ENCODE assay signal across 20 mouse cellular contexts in the genomic region with DNA sequence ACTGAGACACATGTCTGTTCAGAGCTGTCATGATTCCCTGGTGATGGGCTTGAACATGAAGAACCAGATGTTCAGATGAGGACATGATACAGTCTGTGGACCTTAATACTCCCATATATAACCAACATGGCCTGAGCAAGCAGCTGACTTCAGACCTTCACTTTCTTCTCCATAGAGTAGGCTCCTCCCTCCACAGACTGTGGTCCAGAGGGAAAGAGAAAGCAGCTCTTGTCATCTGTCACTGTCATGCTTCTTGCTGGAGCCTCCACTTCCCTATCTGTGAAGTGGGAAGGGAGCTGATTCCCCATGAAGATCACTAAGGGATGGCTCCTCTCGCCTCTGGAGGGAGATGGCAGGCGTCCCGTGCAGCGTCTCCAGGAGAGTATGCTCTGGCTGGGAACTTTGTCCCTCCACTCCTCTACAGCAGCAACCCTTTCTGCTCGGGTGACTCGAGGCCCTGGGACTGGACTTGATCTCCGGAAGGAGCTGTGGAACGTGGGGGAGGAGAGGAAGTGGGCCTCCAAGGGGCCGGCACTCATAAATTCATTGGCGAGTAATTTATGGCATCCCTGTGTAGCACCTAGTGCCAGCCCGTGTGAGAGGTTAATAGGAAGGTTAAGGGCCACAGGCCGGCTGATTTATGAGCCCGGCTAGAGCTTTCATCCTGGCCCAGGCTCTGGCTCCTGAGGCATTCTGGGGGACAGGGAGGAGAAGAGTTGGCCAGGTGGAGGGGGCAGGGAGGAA. TPM values are rescaled to one million over a fixed set of nuclear protein-coding genes. Genes with fewer than 3 reads are reported as not detected.
A peak's percentile ranks its signal among the peaks of the same experiment; 100 is the strongest.
DNase-seq lines count a peak whose midpoint lies in the region; ATAC-seq lines count a peak whose summit lies in the region.
"Had no signal": no experiment of that assay in that cellular context is flagged by ENCODE, and none has a peak within 500 bp of the region (broad histone marks: within the 10 kb centered on the region; RNA-seq: fewer than 3 reads in every experiment).

No protein-coding gene starts in this region.

- H3K9me3 ChIP-seq in midbrain, embryonic 15.5 days, result no peaks in the 10 kb centered on the region
- H3K9me3 ChIP-seq: hindbrain, embryonic 13.5 days; limb, embryonic 15.5 days; midbrain, embryonic 13.5 days had no signal

- H3K36me3 ChIP-seq in midbrain, embryonic 15.5 days (replicated peaks), result no peaks in the 10 kb centered on the region
- H3K36me3 ChIP-seq: hindbrain, embryonic 13.5 days; limb, embryonic 15.5 days; midbrain, embryonic 13.5 days had no signal

- DNase-seq in embryo, embryonic 10.5 days (ENCODE audit: low spot score), result peak; percentile 77
- peak; percentile 92 for DNase-seq in hindlimb bud, embryonic 11.5 days (ENCODE audit: extremely low spot score, low read depth, low spot score)
- DNase-seq in kidney, adult 9 months, result peak; percentile 39
- DNase-seq in kidney, postnatal 36 days, result peak; percentile 22 to 48
- DNase-seq in frontal cortex, adult 2 months (ENCODE audit: extremely low spot score in 1 of 2, low spot score in 1 of 2), result no peak
- DNase-seq in adrenal gland, postnatal 36 days, result no peak
- DNase-seq in ovary, postnatal 14 days (ENCODE audit: low spot score), result no peak
- DNase-seq: adrenal gland, postnatal 10 days; B cell, adult 2 months; cerebellum, adult 11-12 months; cerebellum, postnatal 36 days; gastrocnemius, postnatal 36 days; heart, postnatal 10 days; liver, postnatal 0 days; thymus, postnatal 14 days had no signal

- no peak for ATAC-seq in midbrain, embryonic 15.5 days (replicated peaks)
- ATAC-seq: liver, postnatal 0 days; midbrain, embryonic 13.5 days had no signal

- H3K27me3 ChIP-seq in midbrain, embryonic 15.5 days (replicated peaks), result no peaks in the 10 kb centered on the region

- H3K9ac ChIP-seq in midbrain, embryonic 15.5 days, result no peak overlapping the region
- H3K9ac ChIP-seq: hindbrain, embryonic 13.5 days; limb, embryonic 15.5 days; liver, postnatal 0 days; midbrain, embryonic 13.5 days had no signal

- H3K4me2 ChIP-seq in midbrain, embryonic 15.5 days, result no peak overlapping the region
- H3K4me2 ChIP-seq: hindbrain, embryonic 13.5 days; limb, embryonic 15.5 days; midbrain, embryonic 13.5 days had no signal

- no peak overlapping the region for H3K27ac ChIP-seq in midbrain, embryonic 15.5 days
- H3K27ac ChIP-seq: hindbrain, embryonic 13.5 days; limb, embryonic 15.5 days; midbrain, embryonic 13.5 days; stomach, postnatal 0 days had no signal

- no peaks in the 10 kb centered on the region for H3K4me1 ChIP-seq in midbrain, embryonic 15.5 days

- 79% methylated on average over 13 of the region's 13 CpGs for WGBS in midbrain, embryonic 15.5 days

- no peak overlapping the region for H3K4me3 ChIP-seq in midbrain, embryonic 15.5 days
- H3K4me3 ChIP-seq: hindbrain, embryonic 13.5 days; limb, embryonic 15.5 days; midbrain, embryonic 13.5 days had no signal

RNA-seq across cellular contexts. Expression of gene Alx4, which starts 17.3 kb away (rescaled TPM):
- polyA plus RNA-seq in frontal cortex, adult 2 months (2012; rRNA removed), result 3.3 and 3.4 TPM in 2 replicates
- total RNA-seq in adrenal gland, postnatal 36 days (2021), result under 1 TPM; 0.36 to 0.43 TPM
- polyA plus RNA-seq in midbrain, embryonic 15.5 days (2015; fragmentation: Nextera tagmentation; extraction: Ambion mirVana), result 0.84 and 1.0 TPM in 2 replicates
- polyA plus RNA-seq: liver, postnatal 0 days had no signal

Comparison
In these comparisons a context has a peak if more than half of its experiments do, and no peak if none do; other contexts are left out.
1. DNase-seq: peak in embryo, embryonic 10.5 days (single experiment), hindlimb bud, embryonic 11.5 days (single experiment), kidney, adult 9 months (single experiment) and kidney, postnatal 36 days (2 of 2); none in frontal cortex, adult 2 months (0 of 2), adrenal gland, postnatal 36 days (0 of 2) and ovary, postnatal 14 days (single experiment).